Mouse (Mus musculus) yolk sac, embryonic 10.5 days (tissue): ENCODE measurements around the gene Pygb.

Source experiments
- DNase-seq: peaks from one replicate; pipeline ENCODE4 v3.0.0-alpha.2; 2017; ENCODE audit warnings: low spot score

Gene Pygb

GRCm38 (mm10) chr2:150786251-150787180, at the start of gene Pygb:
TSS of gene Pygb (plus strand) at chr2:150786735.
- DNase-seq, result peak; percentile 89

GRCm38 (mm10) chr2:150737881-150738280, 48.7 kb upstream of the Pygb start:
- DNase-seq, result no peak

- no peak for DNase-seq
These were observed 46.2 kb upstream of the Pygb start for GRCm38 (mm10) chr2:150740145-150740841.

- DNase-seq, result no peak
These were observed 45.1 kb upstream of the Pygb start for GRCm38 (mm10) chr2:150741405-150741804.

- DNase-seq, result no peak
These were observed 41.5 kb upstream of the Pygb start for GRCm38 (mm10) chr2:150745016-150745415.

- DNase-seq, result peak; percentile 93
These were observed 37.7 kb upstream of the Pygb start, which contains the start of gene Entpd6 for GRCm38 (mm10) chr2:150748854-150749253. TSS of gene Entpd6 (plus strand) at chr2:150749042.

GRCm38 (mm10) chr2:150749283-150749682, 37.3 kb upstream of the Pygb start:
- DNase-seq, result peak; percentile 44

- DNase-seq, result no peak
These were observed 36.2 kb upstream of the Pygb start for GRCm38 (mm10) chr2:150750129-150750979.

- DNase-seq, result no peak
These were observed 31.5 kb upstream of the Pygb start for GRCm38 (mm10) chr2:150755016-150755415.

- no peak for DNase-seq
These were observed 25.1 kb upstream of the Pygb start for GRCm38 (mm10) chr2:150761476-150761875.

- DNase-seq, result no peak
These were observed 20.9 kb upstream of the Pygb start for GRCm38 (mm10) chr2:150765619-150766018.

GRCm38 (mm10) chr2:150766083-150766862, 20.3 kb upstream of the Pygb start:
- DNase-seq, result no peak

GRCm38 (mm10) chr2:150768678-150769077, 17.9 kb upstream of the Pygb start:
- DNase-seq, result no peak

GRCm38 (mm10) chr2:150770747-150771146, 15.8 kb upstream of the Pygb start:
- DNase-seq, result no peak

GRCm38 (mm10) chr2:150771169-150771568, 15.4 kb upstream of the Pygb start:
- no peak for DNase-seq

- DNase-seq, result no peak
These were observed 14.5 kb upstream of the Pygb start for GRCm38 (mm10) chr2:150771996-150772395.

GRCm38 (mm10) chr2:150772466-150773119, 13.9 kb upstream of the Pygb start:
- no peak for DNase-seq

GRCm38 (mm10) chr2:150782801-150783200, 3.7 kb upstream of the Pygb start:
- no peak for DNase-seq

- peak; percentile 31 for DNase-seq
These were observed 768 bp downstream of the Pygb start for GRCm38 (mm10) chr2:150787234-150787771.

- DNase-seq, result no peak
These were observed 2.4 kb downstream of the Pygb start for GRCm38 (mm10) chr2:150788768-150789550.
